Mouse (Mus musculus) intestine, postnatal 0 days (tissue): ENCODE measurements around the gene C1ql4. TPM values are rescaled to one million over a fixed set of nuclear protein-coding genes. Genes with fewer than 3 reads are reported as not detected.

Experiments used
- ATAC-seq: fragments of 200-750 bp; cut with Nextera tagmentation; 2 replicates; pipeline ENCODE4 v1.8.0; 2017; ENCODE audit warnings: mild to moderate bottlenecking, moderate TSS enrichment, moderate library complexity
- H3K27ac ChIP-seq: fragments of 300-500 bp; sonication (generic); 2 replicates; pipeline ENCODE4 v1.5.1; 2014; ENCODE audit warnings: mild to moderate bottlenecking, low read depth, low read length, moderate library complexity
- H3K27me3 ChIP-seq: fragments of 300-500 bp; sonication (generic); replicated peaks from 2 replicates; pipeline ENCODE4 v1.6.1; 2014; ENCODE audit warnings: low read length, mixed read lengths; ENCODE audit not compliant: control insufficient read depth, insufficient read depth
- H3K36me3 ChIP-seq: fragments of 300-500 bp; sonication (generic); 2 replicates; pipeline ENCODE4 v1.6.1; 2014; ENCODE audit warnings: mild to moderate bottlenecking, moderate library complexity; ENCODE audit not compliant: control insufficient read depth, insufficient read depth
- H3K4me1 ChIP-seq: fragments of 300-500 bp; sonication (generic); replicated peaks from 2 replicates; pipeline ENCODE4 v1.6.1; 2014; ENCODE audit warnings: antibody characterized with exemption, low read length, mixed read lengths; ENCODE audit not compliant: control insufficient read depth, insufficient read depth
- H3K4me2 ChIP-seq: fragments of 300-500 bp; sonication (generic); replicated peaks from 2 replicates; pipeline ENCODE4 v1.6.1; 2014; ENCODE audit warnings: low read depth, mild to moderate bottlenecking, moderate library complexity
- H3K4me3 ChIP-seq: fragments of 300-500 bp; sonication (generic); 2 replicates; pipeline ENCODE4 v1.5.1; 2014; ENCODE audit warnings: low read depth, low read length
- H3K9ac ChIP-seq: fragments of 300-500 bp; sonication (generic); 2 replicates; pipeline ENCODE4 v1.6.1; 2014; ENCODE audit warnings: mild to moderate bottlenecking, low read depth, low read length
- H3K9me3 ChIP-seq: fragments of 300-500 bp; sonication (generic); 2 replicates; pipeline ENCODE4 v1.6.1; 2016; ENCODE audit warnings: mixed run types; ENCODE audit not compliant: control insufficient read depth
- CTCF ChIP-seq: sonication (generic); IDR thresholded peaks from 2 replicates; pipeline ENCODE4 v1.5.1; 2016; ENCODE audit warnings: low read depth, mild to moderate bottlenecking, control low read depth, antibody characterized with exemption, moderate library complexity
- WGBS: fragments of 180-500 bp; shearing (Covaris S2); extraction: QIAGEN DNeasy Blood & Tissue Kit; methylation state at CpG from one replicate; pipeline ENCODE4 v1.1.7; 2014; 5-methylcytosine and 5-hydroxymethylcytosine counted together
- polyA plus RNA-seq: library from polyadenylated mRNA; unstranded; fragments of >200 nt; fragmentation: Nextera tagmentation; extraction: Ambion mirVana; gene quantifications from 2 replicates; pipeline ENCODE4 v1.2.1, GENCODE M21; 2015

The C1ql4 gene
- polyA plus RNA-seq, 1 experiment from 2014 or later: 0.10 TPM

DNA sequence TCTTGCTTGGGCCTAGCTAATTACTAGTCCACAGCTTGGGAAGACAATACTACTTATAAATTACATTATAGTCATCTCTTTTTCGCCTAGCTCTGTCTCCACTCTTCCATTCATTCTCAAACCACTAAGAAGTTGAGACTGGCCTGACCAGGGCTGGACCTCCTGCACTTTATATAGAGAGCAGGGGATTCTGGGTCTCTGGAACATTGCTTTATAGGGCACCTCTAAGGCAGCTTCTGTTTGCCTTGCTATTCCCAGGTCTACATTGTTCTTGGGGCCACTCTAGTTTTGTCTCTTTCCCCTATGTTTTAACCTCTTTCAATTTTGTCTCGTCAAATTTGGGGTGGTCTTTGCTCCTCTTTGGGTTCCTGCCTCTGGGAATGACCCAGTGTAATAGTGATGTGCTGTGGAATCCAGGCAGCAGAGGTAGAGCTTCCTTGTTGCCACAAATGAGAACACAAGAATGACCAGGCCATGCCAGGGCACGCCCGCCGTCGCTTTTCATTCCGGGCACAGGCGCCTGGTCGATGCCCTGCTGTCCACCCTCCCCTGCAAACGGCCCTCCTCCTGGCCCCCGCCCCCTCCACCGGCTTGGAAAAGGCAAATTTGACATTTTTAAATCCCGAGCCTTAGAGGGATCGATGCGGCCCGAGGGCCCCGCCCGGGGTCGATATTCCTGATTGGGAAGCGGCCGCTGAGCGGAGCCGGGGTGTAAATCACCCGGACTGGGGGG, 8.6 kb upstream of the C1ql4 start:
- WGBS: 10% methylated on average over 24 of the region's 24 CpGs
- H3K9ac ChIP-seq: no peak overlapping the region
- H3K36me3 ChIP-seq: no peaks in the 10 kb centered on the region
- peaks cover 11% of the 10 kb centered on the region; the same call in 1 of the 2 replicates for H3K4me1 ChIP-seq
- H3K27me3 ChIP-seq: peaks cover 69% of the 10 kb centered on the region
- no peak for ATAC-seq
- peak overlapping the region; percentile 41 for H3K4me3 ChIP-seq
- H3K4me2 ChIP-seq: peak overlapping the region; percentile 70
- no peak for TF ChIP-seq CTCF
- H3K9me3 ChIP-seq: no peaks in the 10 kb centered on the region
- H3K27ac ChIP-seq: no peak overlapping the region

DNA sequence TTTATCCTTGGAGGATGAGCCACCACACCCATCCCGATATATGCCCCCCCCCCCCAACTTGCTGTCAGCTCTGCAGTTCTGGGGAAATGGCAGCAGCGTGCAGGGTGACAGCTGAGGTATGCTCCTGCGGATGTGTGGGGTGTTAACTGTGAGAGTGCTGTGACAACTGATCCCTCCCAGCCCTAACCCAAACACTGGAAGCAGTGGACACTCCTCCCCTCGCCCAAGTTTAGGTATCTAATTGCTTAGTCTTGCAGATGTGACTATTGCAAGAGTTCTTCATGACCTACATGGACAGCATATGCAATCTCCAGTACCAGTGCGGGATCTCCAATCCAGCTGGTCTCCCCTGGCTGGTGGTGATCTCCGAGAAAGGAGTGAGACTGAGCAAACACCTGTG, 7.7 kb upstream of the C1ql4 start:
- Histone ChIP-seq H3K36me3 (no peaks in the 10 kb centered on the region), H3K4me3 (no peak overlapping the region), H3K9ac (no peak overlapping the region), H3K4me1 (peaks cover 11% of the 10 kb centered on the region; the same call in 1 of the 2 replicates), H3K9me3 (no peaks in the 10 kb centered on the region), H3K4me2 (no peak overlapping the region), H3K27me3 (peaks cover 76% of the 10 kb centered on the region), H3K27ac (no peak overlapping the region)
- WGBS: 21% methylated on average over 6 of the region's 6 CpGs
- ATAC-seq: no peak
- no peak for TF ChIP-seq CTCF

DNA sequence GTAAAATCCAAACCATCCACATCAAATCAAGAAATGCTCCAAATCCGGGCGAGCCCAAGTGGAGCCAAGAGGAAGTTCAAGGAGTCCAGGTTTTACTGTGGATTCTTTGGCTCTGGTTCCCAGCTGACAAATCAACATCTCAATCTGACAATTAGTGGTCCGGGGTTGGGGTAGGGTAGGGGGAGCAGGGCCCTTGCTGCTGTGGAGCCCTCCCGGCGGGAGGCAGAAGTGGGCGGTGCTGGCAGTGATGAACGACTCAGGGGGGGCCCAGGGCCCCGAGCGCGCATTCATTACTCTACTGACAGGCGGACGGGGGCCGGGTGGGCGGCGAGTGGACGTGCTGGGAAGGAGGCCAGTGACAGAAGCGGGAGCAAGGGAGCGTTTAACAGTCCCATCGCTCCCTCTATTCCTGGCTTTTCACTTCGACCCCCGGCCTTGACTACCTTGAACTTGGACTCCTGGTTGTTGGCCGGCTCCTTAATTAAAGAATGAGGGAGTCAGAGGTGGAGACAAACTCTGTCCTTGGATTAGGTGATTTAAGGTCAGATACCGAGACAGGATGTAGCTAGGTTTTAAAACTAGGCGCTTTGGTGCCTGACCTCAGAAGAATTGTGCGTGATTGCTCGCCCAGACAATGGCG, 7.1 kb upstream of the C1ql4 start:
- WGBS: 5% methylated on average over 27 of the region's 27 CpGs
- Histone ChIP-seq H3K27me3 (peaks cover 77% of the 10 kb centered on the region), H3K9ac (no peak overlapping the region), H3K27ac (no peak overlapping the region), H3K4me2 (no peak overlapping the region), H3K36me3 (no peaks in the 10 kb centered on the region), H3K9me3 (no peaks in the 10 kb centered on the region), H3K4me1 (peaks cover 11% of the 10 kb centered on the region; the same call in 1 of the 2 replicates), H3K4me3 (no peak overlapping the region)
- ATAC-seq: no peak
- TF ChIP-seq CTCF: no peak

DNA sequence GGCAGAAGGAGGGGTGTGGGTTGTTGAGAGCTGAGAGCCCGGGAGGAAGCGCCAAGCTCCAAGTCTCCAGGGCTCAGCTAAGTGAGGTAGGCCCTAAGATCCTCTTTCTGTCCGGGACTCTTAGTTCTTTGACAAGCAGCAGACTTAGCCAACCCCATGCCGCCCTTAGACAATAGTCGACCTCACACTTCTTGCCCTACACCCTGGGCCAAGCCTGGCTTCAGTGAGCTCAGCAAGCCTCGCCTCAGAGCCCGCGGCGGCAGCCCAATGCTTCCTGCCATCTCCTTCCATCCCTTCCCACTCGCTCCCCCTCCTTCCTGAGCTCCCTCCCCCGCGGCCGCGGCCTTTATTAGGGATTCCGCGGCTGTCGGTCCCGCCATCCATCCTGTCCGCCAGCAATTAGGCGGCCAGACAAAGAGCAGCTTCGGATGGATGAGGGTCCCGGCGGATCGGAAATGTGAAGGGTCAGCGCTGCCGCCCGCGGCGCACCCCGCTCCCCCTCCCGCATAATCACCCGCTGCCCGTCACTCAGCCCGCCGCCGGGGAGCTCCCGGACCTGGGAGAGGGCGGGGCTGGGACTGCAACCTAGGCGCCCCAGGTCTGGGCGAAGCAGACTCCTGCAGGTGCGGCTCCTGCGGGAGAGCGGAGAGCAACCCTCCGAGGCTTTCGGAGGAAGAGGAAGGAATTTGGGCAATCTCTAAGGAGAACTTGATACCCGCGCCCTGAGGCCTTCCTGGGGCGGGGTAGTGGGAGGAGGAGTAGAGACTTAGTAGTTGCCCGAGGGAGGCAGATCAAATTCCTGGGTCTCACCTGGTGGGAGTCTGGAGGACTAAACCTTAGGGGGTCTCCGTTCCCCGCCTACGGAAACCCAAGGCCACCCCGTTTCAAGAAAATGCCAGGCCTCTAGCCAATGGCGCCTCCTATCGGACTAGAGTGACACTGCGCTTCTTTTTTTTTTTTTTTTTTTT, 6.0 kb upstream of the C1ql4 start:
- peak overlapping the region; percentile 77 for H3K4me2 ChIP-seq
- no peak; the same call in 1 of the 2 replicates for ATAC-seq
- no peak overlapping the region for H3K27ac ChIP-seq
- peaks cover 83% of the 10 kb centered on the region for H3K27me3 ChIP-seq
- H3K9ac ChIP-seq: 0 out of 2 replicates have a peak overlapping the region, but pooled peaks have one; percentile 23
- 4% methylated on average over 56 of the region's 56 CpGs for WGBS
- peak; percentile 64 for TF ChIP-seq CTCF
- peaks cover 11% of the 10 kb centered on the region; the same call in 1 of the 2 replicates for H3K4me1 ChIP-seq
- H3K36me3 ChIP-seq: no peaks in the 10 kb centered on the region
- peak overlapping the region; percentile 46 for H3K4me3 ChIP-seq
- no peaks in the 10 kb centered on the region for H3K9me3 ChIP-seq

GRCm38 (mm10) chr15:99092870-99093269, 5.3 kb upstream of the C1ql4 start, which contains the start of gene Dnajc22:
Gene Dnajc22 (plus strand): TSS chr15:99093170.
- TF ChIP-seq CTCF: no peak
- WGBS: 78% methylated on average over 8 of the region's 8 CpGs
- Histone ChIP-seq H3K4me2 (peak within 1 kb of the TSS; percentile 77), H3K4me3 (peak within 1 kb of the TSS; percentile 46), H3K9me3 (no peaks in the 10 kb centered on the region), H3K4me1 (peaks cover 7% of the 10 kb centered on the region; the same call in 1 of the 2 replicates), H3K27ac (no peak within 1 kb of the TSS), H3K27me3 (peaks cover 83% of the 10 kb centered on the region), H3K36me3 (no peaks in the 10 kb centered on the region), H3K9ac (0 out of 2 replicates have a peak within 1 kb of the TSS, but pooled peaks have one; percentile 23)
- no peak for ATAC-seq
